Mouse (Mus musculus) liver, embryonic 11.5 days (tissue): Measurements from ENCODE around the gene Lbh. TPM values are rescaled to one million over a fixed set of nuclear protein-coding genes. Genes with fewer than 3 reads are reported as not detected.

Source experiments
- ATAC-seq: fragments of 200-750 bp; cut with Nextera tagmentation; replicated peaks from 2 replicates; pipeline ENCODE4 v1.8.0; 2017; ENCODE audit warnings: moderate number of reproducible peaks, mild to moderate bottlenecking, moderate TSS enrichment, moderate library complexity; ENCODE audit not compliant: low FRiP score
- DNase-seq: peaks from one replicate; pipeline ENCODE4 v3.0.0-alpha.2; 2017; ENCODE audit warnings: low spot score
- H3K27ac ChIP-seq: fragments of 300-500 bp; sonication (generic); 2 replicates; pipeline ENCODE4 v1.5.1; 2014; ENCODE audit warnings: mild to moderate bottlenecking, low read depth, low read length, control low read depth
- H3K27me3 ChIP-seq: fragments of 300-500 bp; sonication (generic); replicated peaks from 2 replicates; pipeline ENCODE4 v1.6.1; 2014; ENCODE audit warnings: low read length, mixed read lengths; ENCODE audit not compliant: control insufficient read depth, insufficient read depth
- H3K36me3 ChIP-seq: fragments of 300-500 bp; sonication (generic); 2 replicates; pipeline ENCODE4 v1.6.1; 2014; ENCODE audit warnings: mild to moderate bottlenecking, low read length, moderate library complexity, mixed read lengths; ENCODE audit not compliant: control insufficient read depth, insufficient read depth
- H3K4me1 ChIP-seq: fragments of 300-500 bp; sonication (generic); replicated peaks from 2 replicates; pipeline ENCODE4 v1.6.1; 2014; ENCODE audit warnings: low read length, mixed read lengths; ENCODE audit not compliant: control insufficient read depth, insufficient read depth
- H3K4me2 ChIP-seq: fragments of 300-500 bp; sonication (generic); 2 replicates; pipeline ENCODE4 v1.6.1; 2014; ENCODE audit warnings: mild to moderate bottlenecking, control low read depth, moderate library complexity
- H3K4me3 ChIP-seq: fragments of 300-500 bp; sonication (generic); 2 replicates; pipeline ENCODE4 v1.5.1; 2014; ENCODE audit warnings: low read depth, low read length, control low read depth
- H3K9ac ChIP-seq: fragments of 300-500 bp; sonication (generic); 2 replicates; pipeline ENCODE4 v1.6.1; 2014; ENCODE audit warnings: low read depth, low read length, control low read depth
- H3K9me3 ChIP-seq: fragments of 300-500 bp; sonication (generic); 2 replicates; pipeline ENCODE4 v1.6.1; 2016; ENCODE audit warnings: low read length, inconsistent platforms, mixed read lengths; ENCODE audit not compliant: control insufficient read depth
- WGBS: fragments of 180-500 bp; shearing (Covaris S2); extraction: QIAGEN DNeasy Blood & Tissue Kit; methylation state at CpG from one replicate; pipeline ENCODE4 v1.1.7; 2014; 5-methylcytosine and 5-hydroxymethylcytosine counted together
- polyA plus RNA-seq: library from polyadenylated mRNA; unstranded; fragments of >200 nt; fragmentation: Nextera tagmentation; extraction: Ambion mirVana; gene quantifications from 2 replicates; pipeline ENCODE4 v1.2.1, GENCODE M21; 2014

Lbh gene
- polyA plus RNA-seq, 1 experiment from 2014 or later, result 2.3 TPM

DNA sequence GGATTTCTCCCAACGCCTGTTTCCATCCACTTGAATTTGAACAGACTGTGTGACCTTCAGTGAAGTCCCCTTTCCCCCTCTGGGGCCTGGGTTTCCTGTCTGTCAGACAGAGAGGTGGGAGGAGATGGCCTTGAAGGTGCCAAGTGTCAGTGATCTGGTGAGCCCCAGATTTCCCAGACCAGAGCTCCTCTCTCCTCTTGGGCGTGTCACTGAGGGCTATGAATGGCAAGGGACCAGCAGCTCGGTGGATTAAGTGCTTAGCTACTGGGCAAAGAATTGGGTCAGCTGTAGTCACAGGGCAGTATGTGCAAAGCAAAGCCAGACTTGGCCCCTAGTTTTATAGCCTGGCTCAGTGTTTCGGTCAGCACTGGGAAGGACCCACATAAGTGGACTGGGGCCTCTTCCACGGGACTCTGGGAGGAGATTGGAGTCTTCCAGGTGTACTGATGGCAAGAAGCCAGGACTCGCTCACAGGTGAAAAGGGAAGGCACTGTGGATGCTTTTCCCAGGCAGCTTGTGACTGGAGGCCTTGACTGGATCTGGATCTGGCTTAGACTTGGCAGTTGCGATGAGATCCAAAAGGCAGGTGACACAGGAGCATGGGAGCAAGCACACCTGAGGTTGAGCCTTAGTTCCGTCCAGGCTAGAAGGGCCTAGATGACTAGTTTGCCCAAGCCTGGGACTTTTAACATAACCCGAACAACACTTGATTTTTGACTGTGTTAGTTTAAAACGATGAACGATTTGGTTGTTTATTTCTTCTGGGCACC, 20.1 kb downstream of the Lbh start:
- WGBS, result 81% methylated on average over 11 of the region's 11 CpGs
- Histone ChIP-seq H3K4me2 (no peak overlapping the region), H3K4me3 (no peak overlapping the region), H3K27me3 (no peaks in the 10 kb centered on the region), H3K9me3 (no peaks in the 10 kb centered on the region), H3K36me3 (peaks cover 13% of the 10 kb centered on the region), H3K9ac (no peak overlapping the region), H3K4me1 (peaks cover 14% of the 10 kb centered on the region), H3K27ac (no peak overlapping the region)
- no peak for ATAC-seq
- DNase-seq, result no peak

DNA sequence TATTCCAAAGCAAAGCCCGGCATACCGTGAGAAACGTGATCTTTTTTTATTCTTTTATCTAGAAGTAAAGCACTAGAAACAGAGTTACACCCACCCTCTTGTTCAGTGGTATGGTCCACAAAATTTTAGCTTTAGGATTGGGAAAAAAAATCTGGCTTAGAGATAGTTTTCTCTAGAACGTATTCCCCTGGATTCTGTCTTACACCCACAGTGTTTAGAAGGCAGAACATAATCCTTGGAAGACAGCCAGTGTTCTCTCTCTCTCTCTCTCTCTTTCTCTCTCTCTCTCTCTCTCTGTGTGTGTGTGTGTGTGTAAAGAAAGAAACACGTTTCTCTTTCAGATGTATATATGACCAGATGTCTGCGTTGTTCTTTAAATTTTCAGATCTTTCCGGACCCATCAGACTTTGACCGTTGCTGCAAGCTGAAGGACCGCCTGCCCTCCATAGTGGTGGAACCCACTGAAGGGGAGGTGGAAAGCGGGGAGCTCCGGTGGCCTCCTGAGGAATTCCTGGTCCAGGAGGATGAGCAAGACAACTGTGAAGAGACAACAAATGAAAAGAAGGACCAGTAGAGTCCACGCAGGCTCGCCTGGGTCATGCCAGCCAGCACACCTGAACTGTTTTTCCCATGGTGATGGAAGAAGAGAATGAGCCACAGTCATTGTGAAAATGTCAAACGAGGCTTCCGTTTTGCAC, 20.9 kb downstream of the Lbh start:
- no peak overlapping the region for H3K4me3 ChIP-seq
- H3K9me3 ChIP-seq, result no peaks in the 10 kb centered on the region
- no peak overlapping the region for H3K27ac ChIP-seq
- H3K9ac ChIP-seq, result no peak overlapping the region
- 79% methylated on average over 15 of the region's 15 CpGs for WGBS
- H3K4me2 ChIP-seq, result no peak overlapping the region
- peaks cover 13% of the 10 kb centered on the region for H3K36me3 ChIP-seq
- ATAC-seq (no peak), DNase-seq (no peak)
- no peaks in the 10 kb centered on the region for H3K27me3 ChIP-seq
- H3K4me1 ChIP-seq, result peaks cover 14% of the 10 kb centered on the region

DNA sequence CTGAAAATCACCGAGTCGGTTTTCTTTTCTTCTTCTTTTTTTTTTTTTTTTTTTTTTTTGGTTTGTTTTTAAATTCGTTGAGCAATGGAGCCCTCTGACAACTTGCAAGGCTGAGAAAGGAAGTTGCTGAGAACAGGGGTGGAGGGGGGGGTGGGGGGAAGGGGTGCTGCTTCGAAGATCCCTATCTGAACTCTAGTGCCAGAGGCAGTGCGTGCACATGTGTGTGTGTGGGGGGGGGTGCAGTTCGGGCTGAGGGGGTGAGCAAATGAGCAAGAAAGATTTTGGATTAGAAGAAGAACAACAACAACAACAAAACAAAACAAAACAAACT, 21.4 kb downstream of the Lbh start:
- no peak overlapping the region for H3K27ac ChIP-seq
- ATAC-seq, result no peak
- no peaks in the 10 kb centered on the region for H3K9me3 ChIP-seq
- no peak overlapping the region for H3K4me3 ChIP-seq
- H3K4me2 ChIP-seq, result no peak overlapping the region
- peaks cover 9% of the 10 kb centered on the region for H3K4me1 ChIP-seq
- DNase-seq, result no peak
- peaks cover 13% of the 10 kb centered on the region for H3K36me3 ChIP-seq
- H3K27me3 ChIP-seq, result no peaks in the 10 kb centered on the region
- WGBS, result 41% methylated on average over 6 of the region's 6 CpGs
- no peak overlapping the region for H3K9ac ChIP-seq

DNA sequence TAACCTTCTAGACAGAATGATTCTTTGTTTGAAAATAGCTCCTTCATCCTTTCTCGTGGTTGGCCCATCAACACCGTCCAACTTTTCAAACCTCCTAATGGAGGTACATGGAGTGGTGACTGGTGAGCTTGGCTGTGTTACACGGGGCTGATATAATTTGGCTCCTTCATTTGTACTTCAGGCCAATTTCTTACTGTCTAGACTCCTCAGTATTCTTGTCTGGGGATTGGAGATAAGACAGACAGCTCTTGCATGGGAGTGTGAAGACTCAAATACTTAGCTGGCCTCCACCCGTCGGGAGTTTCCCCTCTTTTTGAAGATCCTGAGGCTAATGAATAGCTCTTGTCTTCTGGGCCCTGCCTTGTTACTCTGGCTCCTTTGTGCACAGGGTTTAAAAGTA, 26.3 kb downstream of the Lbh start:
- H3K36me3 ChIP-seq, result peaks cover 13% of the 10 kb centered on the region
- H3K4me3 ChIP-seq, result no peak overlapping the region
- 59% methylated on average over 5 of the region's 5 CpGs for WGBS
- no peak overlapping the region for H3K4me2 ChIP-seq
- no peak for DNase-seq
- peak; percentile 81 for ATAC-seq
- H3K27me3 ChIP-seq, result no peaks in the 10 kb centered on the region
- H3K9me3 ChIP-seq, result no peaks in the 10 kb centered on the region
- H3K9ac ChIP-seq, result no peak overlapping the region
- peaks cover 6% of the 10 kb centered on the region for H3K4me1 ChIP-seq
- 0 out of 2 replicates have a peak overlapping the region, but pooled peaks have one; percentile 19 for H3K27ac ChIP-seq

DNA sequence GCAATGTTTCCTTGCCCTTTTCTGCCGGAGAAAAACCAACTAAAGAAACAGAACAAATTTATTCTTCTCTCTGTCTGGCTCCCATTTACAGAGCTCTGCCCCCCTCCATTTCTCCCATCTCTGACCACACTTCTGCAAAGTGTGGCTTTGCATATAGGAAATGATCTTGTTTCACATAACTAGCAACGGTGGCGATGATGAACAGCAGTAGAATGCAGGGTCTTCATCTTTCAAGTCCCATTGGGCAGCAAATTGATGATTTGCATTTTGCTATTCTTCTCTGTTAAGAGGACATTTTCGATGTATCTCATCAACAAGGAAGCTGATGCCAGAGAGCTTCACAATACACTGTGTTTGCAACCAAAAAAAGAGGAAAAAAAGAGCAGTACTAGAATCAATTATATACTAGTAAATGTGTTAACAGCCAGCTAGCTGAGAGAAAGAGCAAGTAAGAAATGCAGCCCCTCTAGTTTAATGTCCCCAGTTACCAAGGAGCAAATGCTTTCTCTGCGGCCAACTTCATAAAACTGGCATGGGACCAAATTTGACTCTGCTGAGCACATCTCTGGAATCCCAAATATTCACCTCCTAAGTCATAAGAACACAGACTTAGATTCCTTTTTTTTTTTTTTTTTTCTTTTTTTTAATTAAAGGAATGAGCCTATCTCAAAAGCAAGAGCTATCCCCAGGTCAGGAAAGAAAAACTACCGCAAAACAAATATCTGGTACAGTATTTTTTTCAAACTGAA, 29.2 kb downstream of the Lbh start:
- Histone ChIP-seq H3K4me3 (no peak overlapping the region), H3K4me2 (no peak overlapping the region), H3K4me1 (peaks cover 6% of the 10 kb centered on the region), H3K36me3 (0 out of 2 replicates have a peak, but pooled peaks cover under 1% of the 10 kb centered on the region), H3K27me3 (no peaks in the 10 kb centered on the region), H3K9me3 (no peaks in the 10 kb centered on the region), H3K9ac (no peak overlapping the region), H3K27ac (no peak overlapping the region)
- WGBS, result 66% methylated on average over 6 of the region's 6 CpGs
- ATAC-seq (no peak), DNase-seq (no peak)

DNA sequence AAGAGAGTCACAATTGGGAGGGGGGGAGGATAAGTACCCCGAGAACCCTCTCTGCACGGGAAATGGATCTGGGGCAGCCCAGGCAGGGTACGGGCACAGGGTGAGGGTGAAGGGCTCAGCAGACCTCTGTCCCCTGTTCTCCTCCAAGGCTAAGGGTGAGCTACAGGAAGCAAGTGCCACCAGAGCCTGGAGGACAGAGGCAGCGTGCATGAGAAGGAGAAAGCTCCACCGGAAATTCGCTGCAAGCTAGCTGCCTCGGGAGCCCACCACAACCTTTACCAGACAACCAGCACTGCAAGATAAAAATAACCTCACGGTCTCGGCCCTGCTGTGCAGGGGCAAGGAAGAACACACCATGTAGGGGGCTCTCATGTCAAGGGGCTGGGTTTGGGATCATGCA, 30.0 kb downstream of the Lbh start:
- H3K27me3 ChIP-seq, result no peaks in the 10 kb centered on the region

DNA sequence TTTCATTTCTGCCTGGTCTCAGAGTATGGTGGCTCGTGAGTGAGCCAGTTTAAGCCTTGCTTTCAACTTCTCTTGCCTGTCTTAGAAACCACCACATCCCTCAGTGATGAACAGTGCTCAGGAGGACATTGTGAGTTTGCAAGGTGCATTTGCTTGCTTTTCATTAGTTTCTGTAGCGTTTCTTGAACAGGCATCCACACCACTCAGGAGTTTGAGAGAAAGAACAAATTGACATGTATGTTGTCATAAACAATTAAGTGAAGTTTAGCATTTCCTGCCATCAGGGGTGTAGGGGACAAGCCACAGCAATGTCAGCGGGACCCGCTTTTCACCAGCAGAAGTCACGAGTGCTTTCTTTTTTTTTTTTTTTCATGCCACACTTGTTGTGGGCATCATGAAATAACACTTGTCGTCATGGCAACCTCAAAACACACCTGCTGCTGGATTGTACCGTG, 31.2 kb downstream of the Lbh start:
- Histone ChIP-seq H3K36me3 (no peaks in the 10 kb centered on the region), H3K4me2 (no peak overlapping the region), H3K27me3 (no peaks in the 10 kb centered on the region), H3K4me1 (peaks cover 6% of the 10 kb centered on the region), H3K9me3 (no peaks in the 10 kb centered on the region), H3K9ac (no peak overlapping the region), H3K27ac (no peak overlapping the region), H3K4me3 (no peak overlapping the region)
- ATAC-seq, result no peak
- WGBS, result 81% methylated on average over 7 of the region's 7 CpGs
- DNase-seq, result no peak

More for the DNA sequence above, 30.0 kb downstream of the Lbh start:
- ATAC-seq (0 out of 2 replicates have a peak, but pooled peaks have one; percentile 24), DNase-seq (no peak)
- Histone ChIP-seq H3K9ac (no peak overlapping the region), H3K36me3 (no peaks in the 10 kb centered on the region), H3K4me2 (peak overlapping the region; percentile 19; the same call in 1 of the 2 replicates), H3K27ac (no peak overlapping the region), H3K4me3 (no peak overlapping the region), H3K9me3 (no peaks in the 10 kb centered on the region), H3K4me1 (peaks cover 6% of the 10 kb centered on the region)
- 31% methylated on average over 9 of the region's 9 CpGs for WGBS

DNA sequence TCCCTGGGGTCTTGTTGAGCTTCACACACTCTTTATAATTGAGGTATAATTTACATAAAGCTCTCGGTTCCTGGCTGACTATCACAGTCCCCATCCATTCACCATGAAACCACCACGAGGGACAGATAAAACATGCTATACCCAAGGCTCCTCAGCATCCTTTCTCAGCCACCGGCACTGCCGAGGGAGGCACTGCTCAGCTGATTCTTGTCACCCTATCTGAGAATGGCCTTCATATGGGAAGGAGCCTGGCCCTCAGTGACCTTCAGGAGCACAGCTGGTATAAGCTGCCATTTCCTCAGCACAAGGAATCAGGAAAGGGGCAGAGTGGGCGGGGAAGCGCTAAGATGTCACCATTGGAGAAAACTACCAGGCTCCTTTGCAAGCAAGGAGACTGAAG, 33.2 kb downstream of the Lbh start:
- Histone ChIP-seq H3K36me3 (no peaks in the 10 kb centered on the region), H3K9me3 (no peaks in the 10 kb centered on the region), H3K4me2 (no peak overlapping the region), H3K27me3 (no peaks in the 10 kb centered on the region), H3K27ac (no peak overlapping the region), H3K4me1 (peaks cover 9% of the 10 kb centered on the region), H3K9ac (no peak overlapping the region), H3K4me3 (no peak overlapping the region)
- DNase-seq, result no peak
- no peak for ATAC-seq
- 66% methylated on average over 6 of the region's 6 CpGs for WGBS
